Mouse (Mus musculus): ENCODE measurements around the gene Usp21.
A peak's percentile ranks its signal among the peaks of the same experiment; 100 is the strongest.

The Usp21 gene

DNA sequence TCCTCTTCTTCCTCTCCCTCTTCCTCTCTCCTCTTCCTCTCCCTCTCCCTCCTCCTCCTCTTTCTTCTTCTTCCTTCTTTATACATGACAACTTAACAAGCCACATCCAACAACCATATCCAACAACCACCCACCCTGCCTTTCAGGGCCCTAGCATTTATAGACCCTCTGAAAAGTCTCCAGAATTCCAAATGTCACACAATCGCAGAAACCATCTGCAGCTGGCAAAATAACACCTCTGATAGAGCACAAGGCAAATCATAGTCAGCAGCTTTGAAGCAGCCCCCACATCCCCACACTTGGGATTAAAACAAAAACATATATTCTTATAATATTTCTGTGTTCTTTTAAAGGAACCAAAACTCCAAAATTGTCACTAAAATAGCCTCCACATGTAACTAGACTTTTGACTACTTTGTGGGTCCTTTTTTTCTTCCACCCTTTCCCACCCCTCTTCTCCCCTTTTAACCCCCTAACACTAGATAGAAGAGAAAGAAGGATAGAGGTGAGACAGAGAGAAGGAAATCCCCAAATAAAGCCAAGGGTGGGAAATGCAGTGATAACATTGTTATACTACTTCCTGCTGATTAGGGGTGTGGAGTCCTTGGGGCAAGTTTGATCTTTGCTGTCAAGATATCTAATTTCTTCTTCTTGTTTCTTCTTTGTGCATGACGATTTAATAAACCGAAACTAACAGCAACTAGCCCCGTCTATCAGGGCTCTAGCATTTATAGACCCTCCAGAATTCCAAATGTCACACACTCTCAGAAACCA, 21.6 kb downstream of the Usp21 start:
- DNase-seq (ENCODE audit: low spot score) = no peak

DNA sequence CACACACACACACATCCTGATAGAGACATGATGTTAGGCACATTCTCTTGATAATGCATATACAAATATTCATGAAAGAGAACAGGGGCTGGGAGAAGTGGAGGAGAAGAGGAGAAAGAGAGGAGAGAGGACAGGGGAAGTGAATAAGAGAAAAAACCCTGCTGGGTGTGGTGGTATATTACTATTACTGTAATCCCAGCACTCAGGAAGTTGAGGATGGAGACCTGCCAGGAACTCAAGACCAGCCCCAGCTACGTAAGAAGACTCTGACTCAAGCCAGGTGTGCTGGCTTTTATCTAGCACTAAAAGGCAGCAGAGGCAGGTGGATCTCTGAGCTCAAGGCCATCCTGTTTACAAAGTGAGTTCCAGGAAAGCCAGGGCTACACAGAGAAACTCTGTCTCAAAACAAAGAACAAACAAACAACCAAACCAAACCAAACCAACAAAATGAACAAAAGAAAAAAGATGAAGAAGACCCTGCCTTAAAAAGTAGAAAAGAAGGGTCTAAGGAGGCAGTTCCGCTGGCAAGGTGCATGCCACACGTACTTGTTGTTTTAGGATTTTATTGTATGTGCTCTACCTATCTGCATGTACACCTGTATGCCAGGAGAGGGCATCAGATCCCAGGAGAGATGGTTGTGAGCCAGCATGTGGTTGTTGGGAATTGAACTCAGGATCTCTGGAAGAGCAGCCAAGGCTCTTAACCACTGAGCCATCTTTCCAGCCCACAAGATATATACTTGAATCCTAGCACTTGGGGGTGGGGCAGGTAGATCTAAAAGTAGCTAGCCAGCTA, 23.9 kb downstream of the Usp21 start:
- no peak for DNase-seq (ENCODE audit: low spot score)

DNA sequence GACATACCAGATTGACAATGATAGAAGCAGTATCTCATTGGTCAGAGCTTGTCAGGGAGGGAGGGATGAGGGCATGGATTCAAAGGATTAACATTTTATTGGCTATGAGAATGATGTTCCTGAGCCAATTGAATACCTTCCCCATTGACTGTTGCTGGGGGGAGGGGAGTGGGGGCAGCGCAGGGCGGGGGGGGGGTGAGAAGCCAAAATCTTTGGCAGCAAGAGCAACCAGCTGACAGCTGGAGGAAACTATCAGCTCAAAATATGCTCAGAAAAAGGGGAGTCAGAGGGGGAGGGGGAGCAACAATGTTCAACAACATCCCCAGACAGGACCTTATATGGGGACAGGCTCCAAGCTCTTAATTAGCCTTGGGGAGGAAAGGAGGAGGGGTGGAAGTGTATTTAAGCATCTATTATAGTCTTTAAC, 24.6 kb downstream of the Usp21 start:
- DNase-seq (ENCODE audit: low spot score) = no peak

DNA sequence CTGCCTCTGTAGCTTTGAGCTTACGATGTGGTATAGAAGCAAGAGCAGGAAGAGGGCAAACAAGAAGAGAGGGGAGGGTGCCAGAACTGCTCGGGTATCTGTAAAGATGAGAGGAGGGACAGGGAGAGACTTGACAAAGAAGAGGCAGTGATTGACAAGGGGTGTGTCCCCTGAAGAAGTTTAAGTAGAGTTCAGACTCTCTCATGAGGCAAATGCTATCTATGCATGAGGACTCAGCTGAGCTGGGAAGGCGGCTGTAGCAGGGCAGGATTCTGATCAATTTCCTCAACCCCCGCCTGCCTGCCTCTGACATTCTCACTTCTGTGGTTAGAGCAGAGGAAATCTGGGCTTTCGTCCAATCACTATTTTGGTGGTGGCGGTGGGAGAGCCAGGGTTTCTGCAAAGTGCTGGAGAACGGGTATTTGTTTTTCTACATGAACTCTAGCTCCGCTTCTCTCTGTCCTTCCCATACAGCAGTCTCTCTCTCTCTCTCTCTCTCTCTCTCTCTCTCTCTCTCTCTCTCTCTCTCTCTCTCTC, 25.1 kb downstream of the Usp21 start:
- DNase-seq (ENCODE audit: low spot score) = peak; percentile 72

DNA sequence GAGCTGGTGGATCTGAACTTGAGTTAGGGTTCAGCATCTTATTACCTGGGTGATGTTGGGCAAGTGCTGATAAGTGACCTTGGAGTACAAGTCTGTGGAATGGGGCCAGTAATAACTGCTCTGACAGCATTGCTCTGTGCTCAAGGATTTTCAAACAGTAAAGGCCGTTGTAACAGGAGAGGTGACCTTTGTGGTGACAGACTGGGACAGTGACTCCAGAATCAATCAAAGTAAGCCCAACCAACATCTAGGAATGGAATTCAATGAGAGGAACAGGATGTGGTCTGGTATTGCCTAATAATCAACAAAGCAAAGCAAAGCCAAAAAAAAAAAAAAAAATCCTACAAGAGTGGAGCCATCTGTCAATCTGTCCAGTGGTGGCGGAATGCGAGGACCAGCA, 27.5 kb downstream of the Usp21 start:
- no peak for DNase-seq (ENCODE audit: low spot score)

DNA sequence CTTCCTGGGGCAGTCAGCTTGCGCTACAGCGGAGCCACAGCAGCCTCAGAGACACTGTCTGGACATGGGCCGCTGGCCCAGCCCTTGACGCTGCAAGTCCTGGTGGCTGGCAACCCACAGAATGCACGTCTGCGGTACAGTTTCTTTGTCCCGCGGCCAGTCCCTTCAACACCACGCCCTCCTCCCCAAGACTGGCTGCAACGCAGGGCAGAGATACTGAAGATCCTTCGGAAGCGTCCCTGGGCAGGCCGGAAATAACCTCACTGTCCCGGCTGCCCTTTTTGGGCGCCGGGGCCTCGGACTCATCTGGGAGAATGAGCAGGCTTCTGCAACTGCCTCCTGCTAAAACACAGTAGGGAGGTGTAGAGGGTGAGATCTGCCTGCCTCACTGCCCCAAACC, 28.9 kb downstream of the Usp21 start:
- DNase-seq (ENCODE audit: low spot score) = no peak

DNA sequence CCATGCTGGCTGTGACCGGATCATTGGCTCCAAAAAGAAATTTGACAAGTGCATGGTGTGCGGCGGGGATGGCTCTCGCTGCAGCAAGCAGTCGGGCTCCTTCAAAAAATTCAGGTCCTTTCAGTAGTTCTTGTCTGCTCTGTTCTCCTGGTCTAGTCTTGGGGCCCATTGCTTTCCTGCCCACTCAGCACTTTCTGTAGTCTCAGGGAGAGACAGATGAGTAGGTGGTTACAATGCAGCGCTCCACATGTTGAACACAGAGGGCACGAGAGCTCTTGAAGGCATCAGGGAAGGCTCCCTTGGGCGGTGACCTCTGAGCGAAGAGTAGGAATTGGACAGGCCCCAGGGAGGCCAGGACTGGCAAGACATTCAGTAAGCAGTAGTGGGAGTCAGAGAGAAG, 30.0 kb downstream of the Usp21 start:
- no peak for DNase-seq (ENCODE audit: low spot score)

DNA sequence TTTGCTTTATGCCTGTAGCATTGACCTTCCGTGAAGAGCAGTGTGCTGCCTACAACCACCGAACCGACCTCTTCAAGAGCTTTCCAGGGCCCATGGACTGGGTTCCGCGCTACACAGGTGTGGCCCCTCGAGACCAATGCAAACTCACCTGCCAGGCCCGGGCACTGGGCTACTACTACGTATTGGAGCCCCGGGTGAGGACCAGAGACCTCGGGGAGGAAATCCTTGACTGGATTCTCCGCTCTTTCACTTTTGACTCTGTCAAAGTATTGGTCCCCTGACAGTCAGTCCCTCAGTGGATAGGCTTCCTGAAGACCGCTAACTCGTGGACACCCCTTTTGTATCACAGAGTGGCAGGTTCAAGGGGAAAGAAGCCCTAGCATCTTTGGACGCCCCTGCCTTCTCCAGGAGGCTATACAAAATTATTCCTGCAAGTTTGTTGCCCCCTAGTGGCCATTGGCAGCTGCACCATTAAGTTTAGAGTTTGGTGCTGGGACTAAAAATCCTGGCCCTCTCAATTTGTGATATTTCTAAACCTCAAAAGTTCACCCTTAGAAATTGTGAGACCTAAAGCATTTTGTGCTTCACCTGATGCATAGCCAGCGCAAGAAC, 30.7 kb downstream of the Usp21 start:
- DNase-seq (ENCODE audit: low spot score) = no peak

DNA sequence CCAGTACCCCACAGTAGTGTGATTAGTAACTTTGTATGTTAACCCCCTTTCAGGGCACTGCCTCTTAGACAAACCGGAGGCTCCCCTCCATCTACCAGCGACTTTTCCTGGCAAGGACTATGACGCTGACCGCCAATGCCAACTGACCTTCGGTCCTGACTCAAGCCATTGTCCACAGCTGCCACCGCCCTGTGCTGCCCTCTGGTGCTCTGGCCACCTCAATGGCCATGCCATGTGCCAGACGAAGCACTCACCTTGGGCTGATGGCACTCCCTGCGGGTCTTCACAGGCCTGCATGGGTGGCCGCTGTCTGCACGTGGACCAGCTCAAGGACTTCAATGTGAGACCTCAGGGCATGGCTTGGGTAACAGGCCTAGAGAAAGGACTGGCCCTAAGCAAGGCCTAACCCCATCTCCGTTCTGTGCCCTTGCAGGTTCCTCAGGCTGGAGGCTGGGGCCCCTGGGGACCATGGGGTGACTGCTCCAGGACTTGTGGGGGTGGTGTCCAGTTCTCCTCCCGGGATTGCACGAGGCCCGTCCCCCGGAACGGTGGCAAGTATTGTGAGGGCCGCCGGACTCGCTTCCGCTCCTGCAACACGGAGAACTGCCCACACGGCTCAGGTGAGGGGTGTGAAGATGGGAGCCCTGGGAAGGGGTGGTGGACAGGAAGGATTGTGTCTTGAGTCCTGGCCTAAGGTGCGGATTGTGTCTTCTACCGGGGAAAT, 31.5 kb downstream of the Usp21 start:
- DNase-seq (ENCODE audit: low spot score) = no peak

DNA sequence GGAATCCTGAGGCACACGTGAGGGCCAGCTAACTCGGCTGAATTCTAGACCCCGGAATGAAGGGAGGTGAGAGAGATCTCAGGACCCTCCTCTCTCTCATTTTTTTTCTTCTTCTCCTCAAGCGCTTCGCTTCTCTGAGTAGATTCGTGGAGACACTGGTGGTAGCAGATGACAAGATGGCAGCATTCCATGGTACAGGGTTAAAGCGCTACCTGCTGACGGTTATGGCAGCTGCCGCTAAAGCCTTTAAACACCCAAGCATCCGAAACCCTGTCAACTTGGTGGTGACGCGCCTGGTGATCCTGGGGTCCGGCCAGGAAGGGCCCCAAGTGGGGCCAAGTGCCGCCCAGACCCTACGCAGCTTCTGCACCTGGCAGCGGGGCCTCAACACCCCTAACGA, 35.4 kb downstream of the Usp21 start:
- DNase-seq (ENCODE audit: low spot score) = no peak

DNA sequence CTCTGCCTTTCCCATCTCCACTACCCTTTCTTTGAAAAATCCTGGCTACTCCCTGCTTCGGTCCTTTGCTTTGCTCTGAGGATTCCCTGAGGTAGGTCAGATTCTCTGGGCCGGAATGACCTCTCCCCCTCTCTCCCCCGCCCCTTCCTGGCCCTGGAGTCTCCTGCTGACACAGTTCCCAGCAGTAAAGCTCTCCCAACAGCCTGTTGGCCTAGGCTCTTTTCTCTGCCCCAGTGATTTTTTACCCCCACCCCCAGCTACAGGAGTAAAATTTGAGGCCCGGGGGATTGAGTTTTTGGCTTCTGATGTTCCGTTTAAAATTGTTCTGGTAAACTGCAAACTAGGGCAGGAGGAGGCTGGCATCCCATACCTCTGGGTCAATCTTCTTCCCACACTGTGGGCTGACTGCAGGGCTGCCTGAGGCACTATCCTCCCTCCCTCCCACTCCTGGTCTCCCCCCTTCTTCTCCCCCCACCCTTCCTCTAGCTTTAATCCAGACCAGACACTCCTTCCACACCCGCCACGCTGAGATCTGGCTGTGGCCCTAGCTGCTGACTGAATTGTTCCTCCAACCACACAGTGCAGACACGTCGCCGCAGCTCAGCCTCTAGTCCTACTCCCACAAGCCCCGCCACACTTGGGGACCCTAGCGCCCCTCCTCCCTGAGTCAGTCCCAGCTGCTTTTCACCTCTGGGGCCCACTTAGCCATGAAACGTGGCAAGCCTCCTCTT, 36.0 kb downstream of the Usp21 start:
- no peak for DNase-seq (ENCODE audit: low spot score)

DNA sequence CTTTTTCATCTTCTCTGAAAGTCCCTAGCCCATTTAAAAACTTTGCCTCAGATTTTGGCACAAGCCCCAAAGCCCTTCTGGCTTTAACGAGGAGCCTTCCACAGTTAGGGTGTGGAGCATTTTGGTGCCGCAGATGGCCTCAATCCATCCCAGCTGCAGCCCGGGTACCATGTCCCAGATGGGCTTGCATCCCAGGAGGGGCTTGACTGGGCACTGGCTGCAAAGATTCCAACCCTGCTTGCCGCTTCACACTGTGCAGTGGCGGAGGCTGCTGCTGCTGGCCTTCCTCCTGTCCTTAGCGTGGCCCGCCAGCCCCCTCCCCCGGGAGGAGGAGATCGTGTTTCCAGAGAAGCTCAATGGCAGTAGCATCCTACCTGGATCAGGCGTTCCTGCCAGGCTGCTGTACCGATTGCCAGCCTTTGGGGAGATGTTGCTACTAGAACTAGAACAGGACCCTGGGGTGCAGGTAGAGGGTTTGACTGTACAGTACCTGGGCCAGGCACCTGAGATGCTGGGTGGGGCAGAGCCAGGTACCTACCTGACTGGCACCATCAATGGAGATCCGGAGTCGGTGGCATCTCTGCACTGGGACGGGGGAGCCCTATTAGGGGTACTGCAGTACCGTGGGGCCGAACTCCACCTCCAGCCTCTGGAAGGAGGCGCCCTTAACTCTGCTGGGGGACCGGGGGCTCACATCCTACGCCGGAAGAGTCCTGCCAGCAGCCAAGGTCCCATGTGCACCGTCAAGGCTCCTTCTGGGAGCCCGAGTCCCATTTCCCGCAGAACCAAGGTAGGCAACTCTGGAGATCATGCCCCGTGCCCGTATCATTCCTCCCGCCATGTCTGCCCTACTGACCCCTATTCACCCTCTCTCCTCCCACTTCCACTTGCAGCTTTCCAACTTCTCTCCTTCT, 36.9 kb downstream of the Usp21 start, which contains the start of gene Ndufs2:
Gene Ndufs2 (minus strand): TSS at position 709 of the 914 bp plus-strand sequence.
- DNase-seq (ENCODE audit: low spot score) = no peak

DNA sequence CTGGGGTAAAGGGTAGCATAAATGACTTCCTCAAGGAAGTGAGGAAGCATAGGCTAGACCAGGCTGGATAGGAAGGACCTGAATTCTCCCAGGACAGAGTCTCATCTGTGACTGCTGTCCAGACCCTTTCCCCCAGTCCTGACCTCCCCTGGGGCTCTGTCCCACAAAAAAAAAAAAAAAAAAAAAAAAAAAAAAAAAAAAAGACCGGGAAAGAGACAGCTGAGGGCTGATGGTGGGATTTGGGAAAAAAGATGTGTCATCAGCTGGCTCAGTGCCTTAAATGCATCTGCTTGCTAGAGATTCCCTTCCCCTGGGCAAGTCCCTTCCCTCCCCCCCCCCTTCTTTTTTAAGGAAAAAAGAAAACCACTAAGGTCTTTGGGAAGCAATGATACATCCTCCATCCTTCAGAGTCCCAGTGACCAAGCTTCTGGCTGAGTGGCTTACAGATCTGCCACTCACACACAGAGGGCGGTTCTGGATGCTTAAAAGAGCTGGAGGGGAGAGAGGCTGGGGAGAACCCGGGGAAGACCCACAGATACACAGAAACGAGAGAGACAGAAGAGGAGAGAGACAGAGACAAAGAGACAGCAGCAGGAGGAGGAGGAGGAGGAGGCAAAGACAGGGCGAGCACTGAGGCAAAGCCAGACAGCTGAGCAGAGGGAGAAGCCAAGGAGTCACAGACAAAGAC, 37.7 kb downstream of the Usp21 start, which contains the start of gene Adamts4:
Gene Adamts4 (plus strand): TSS at position 509 of the 688 bp plus-strand sequence.
- no peak for DNase-seq (ENCODE audit: low spot score)

DNA sequence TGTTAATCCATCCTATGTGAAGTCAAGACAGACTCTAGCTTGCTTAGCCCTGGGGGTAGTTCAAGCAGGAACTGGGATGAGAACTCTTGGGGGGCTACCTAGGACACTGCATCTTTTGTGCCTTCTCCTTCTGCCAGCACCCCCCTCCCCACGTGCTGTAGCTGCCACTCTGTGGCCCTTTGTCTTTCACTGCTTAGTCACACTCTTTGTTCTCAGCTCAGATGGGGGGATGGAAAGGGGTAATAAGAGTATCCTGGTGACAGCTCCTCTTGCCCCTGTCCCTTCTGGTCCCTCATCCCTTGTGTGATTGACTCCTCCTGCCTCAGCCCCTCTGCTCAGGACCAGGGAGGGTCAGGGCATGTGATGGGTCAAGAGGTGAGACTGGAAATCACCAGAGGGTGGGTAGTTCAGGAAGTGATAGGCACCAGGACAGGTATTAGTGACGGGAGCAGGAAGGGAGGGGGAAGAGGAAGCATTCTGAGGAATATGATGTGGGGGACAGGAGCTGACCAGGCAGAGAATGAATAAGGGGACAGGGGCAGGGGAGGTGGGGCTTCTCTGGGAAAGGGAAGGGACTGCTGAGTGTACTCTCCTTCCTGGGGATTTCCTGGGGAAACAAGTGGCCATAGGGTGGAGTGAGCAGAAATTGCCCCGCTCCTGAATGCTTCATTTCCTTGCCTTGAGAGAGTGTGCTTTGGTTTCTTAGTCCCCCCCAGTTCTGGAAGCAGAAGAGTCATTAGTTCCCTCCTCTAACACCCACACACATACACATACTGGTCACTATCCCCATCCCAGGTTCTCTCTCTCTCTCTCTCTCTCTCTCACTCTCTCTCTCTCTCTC, 39.2 kb downstream of the Usp21 start:
- no peak for DNase-seq (ENCODE audit: low spot score)

DNA sequence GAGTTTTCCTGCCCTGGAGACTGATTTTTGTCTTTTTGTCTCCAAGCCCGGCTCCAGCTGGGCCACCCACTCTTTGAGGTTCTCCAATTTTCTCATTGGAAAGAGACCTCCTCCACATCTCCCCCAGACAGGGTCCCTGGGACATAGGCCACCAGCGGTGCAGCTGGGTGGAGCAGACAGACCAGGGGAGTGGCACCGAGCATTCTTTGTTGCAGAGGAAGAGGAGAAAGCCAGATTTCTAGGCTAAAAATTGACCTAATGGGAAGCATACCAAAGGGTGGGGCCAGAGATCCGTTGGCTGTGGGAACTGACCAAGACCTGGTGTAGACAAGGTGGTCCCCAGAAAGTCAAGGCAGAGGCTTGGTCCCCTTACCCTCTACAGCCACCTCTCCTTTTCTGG, 39.9 kb downstream of the Usp21 start:
- DNase-seq (ENCODE audit: low spot score) = no peak

DNA sequence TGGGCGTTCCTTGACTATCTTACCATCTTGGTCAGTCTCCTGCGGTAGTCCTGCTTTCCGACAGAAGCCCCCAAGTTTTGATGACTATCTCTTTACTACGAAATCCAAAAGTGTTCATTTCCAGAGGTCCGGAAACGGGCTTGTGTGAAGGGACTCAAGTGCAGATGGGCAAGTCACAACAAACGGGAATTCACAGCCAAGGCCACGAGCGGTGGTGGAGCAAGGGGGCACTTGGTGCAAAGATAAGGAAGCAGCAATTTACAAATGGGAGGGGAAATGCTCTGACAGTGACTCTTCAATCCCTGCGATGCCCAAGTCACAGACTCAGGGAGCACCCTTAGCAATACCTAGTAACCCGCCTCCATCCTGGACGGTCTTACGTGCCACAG, 40.3 kb downstream of the Usp21 start:
- DNase-seq (ENCODE audit: low spot score) = no peak

DNA sequence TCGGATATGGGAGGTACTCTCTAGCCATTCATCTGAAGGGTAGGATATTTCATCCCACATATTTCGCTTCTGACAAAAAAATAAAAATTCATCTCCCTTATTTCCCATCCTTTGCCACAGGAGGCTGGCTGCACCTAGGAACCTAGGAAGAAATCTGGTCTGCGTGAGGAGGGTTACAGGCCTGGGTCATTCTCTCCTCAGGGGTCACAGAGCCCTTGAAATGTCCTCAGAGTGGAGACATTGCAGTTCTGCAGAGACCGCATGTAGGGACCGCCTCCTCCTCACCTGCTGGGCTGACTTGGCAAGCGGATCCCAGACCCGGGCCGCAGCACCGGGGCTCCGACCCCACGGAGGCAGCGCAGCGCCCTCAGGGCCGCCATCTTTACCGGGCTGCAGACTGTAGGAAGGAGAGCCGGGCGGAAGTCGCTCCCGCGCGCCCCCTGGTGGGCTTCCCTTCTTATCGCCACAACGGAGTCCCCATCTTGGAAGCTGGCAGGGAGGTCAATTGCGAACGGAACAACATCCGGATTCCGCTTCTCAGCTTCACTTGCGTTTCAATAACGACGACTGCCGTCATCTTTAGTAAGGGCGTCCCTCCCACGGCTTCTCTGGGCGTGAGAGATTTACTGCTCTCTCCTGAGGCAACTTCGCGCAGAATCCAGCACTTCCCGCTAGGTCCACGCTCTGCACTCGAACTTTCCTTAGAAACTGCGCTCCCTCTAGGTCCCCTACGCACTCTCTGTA, 40.9 kb downstream of the Usp21 start:
- DNase-seq (ENCODE audit: low spot score) = peak; percentile 96

DNA sequence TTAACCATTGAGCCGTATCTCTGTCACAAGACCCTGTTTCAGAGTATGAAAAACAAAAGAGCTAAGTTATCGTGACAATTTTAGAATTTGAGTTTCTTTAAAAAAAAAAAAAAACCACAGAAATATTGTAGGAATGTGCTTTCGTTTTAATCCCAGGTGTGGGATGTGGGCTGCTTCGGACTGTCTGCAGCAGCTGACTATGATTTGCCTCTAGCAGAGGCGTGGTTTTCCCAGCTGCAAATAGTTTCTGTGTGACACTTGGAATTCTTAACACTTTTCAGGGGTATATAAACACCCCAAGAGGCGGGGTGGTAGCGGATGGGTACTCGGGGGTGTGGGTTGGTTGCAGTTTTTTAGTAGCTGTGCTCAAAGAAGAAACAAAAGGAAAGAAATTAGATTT, 42.4 kb downstream of the Usp21 start:
- no peak for DNase-seq (ENCODE audit: low spot score)

Data from ovary, postnatal 14 days (tissue).